Mouse (Mus musculus) right cerebral cortex, adult 2 months (tissue): ENCODE measurements around the gene Atpaf1.

Experiments used
- DNase-seq, 2 experiments: peaks; one replicate each; pipeline ENCODE4 v3.0.0; 2021 to 2022; ENCODE audit warnings: low spot score in 2 of 2

Atpaf1 gene

GRCm38 (mm10) chr4:115784769-115785510 lies at the start of gene Atpaf1:
TSS of gene Atpaf1 (plus strand) at chr4:115784812.
- DNase-seq: peak; percentile 71 to 81

GRCm38 (mm10) chr4:115734867-115735266 lies 49.7 kb upstream of the Atpaf1 start:
- no peak for DNase-seq

- peak; percentile 96 to 97 for DNase-seq
Observed at GRCm38 (mm10) chr4:115737551-115738041, 47.0 kb upstream of the Atpaf1 start, which contains the start of gene Efcab14. TSS of gene Efcab14 (plus strand) at chr4:115737744.

- DNase-seq: no peak
Observed at GRCm38 (mm10) chr4:115738481-115738985, 46.1 kb upstream of the Atpaf1 start.

GRCm38 (mm10) chr4:115742658-115743057 lies 42.0 kb upstream of the Atpaf1 start:
- no peak for DNase-seq

- no peak for DNase-seq
Observed at GRCm38 (mm10) chr4:115743096-115743495, 41.5 kb upstream of the Atpaf1 start.

GRCm38 (mm10) chr4:115748181-115748580 lies 36.4 kb upstream of the Atpaf1 start:
- no peak for DNase-seq

GRCm38 (mm10) chr4:115749336-115749735 lies 35.3 kb upstream of the Atpaf1 start:
- no peak for DNase-seq

- no peak for DNase-seq
Observed at GRCm38 (mm10) chr4:115754101-115754500, 30.5 kb upstream of the Atpaf1 start.

GRCm38 (mm10) chr4:115754851-115755250 lies 29.8 kb upstream of the Atpaf1 start:
- DNase-seq: no peak

GRCm38 (mm10) chr4:115761206-115761605 lies 23.4 kb upstream of the Atpaf1 start:
- DNase-seq: no peak

- DNase-seq: no peak
Observed at GRCm38 (mm10) chr4:115764581-115764980, 20.0 kb upstream of the Atpaf1 start.

GRCm38 (mm10) chr4:115767647-115768467 lies 16.8 kb upstream of the Atpaf1 start:
- no peak for DNase-seq

GRCm38 (mm10) chr4:115775056-115775455 lies 9.6 kb upstream of the Atpaf1 start:
- no peak for DNase-seq

- no peak for DNase-seq
Observed at GRCm38 (mm10) chr4:115777627-115778026, 7.0 kb upstream of the Atpaf1 start.

- peak; percentile 54 to 57 for DNase-seq
Observed at GRCm38 (mm10) chr4:115780269-115780668, 4.3 kb upstream of the Atpaf1 start.

GRCm38 (mm10) chr4:115780918-115781317 lies 3.7 kb upstream of the Atpaf1 start, which contains the start of gene Tex38:
TSS of gene Tex38 (minus strand) at chr4:115781018.
- DNase-seq: no peak

- DNase-seq: no peak
Observed at GRCm38 (mm10) chr4:115782026-115782805, 2.4 kb upstream of the Atpaf1 start.

GRCm38 (mm10) chr4:115785511-115786034 lies 961 bp downstream of the Atpaf1 start:
- DNase-seq: no peak

- peak; percentile 29 to 32 for DNase-seq
Observed at GRCm38 (mm10) chr4:115790864-115791263, 6.3 kb downstream of the Atpaf1 start.

GRCm38 (mm10) chr4:115795360-115795759 lies 10.7 kb downstream of the Atpaf1 start:
- DNase-seq: no peak
